Mouse (Mus musculus): Measurements from ENCODE around the gene Slc2a10. TPM values are rescaled to one million over a fixed set of nuclear protein-coding genes. Genes with fewer than 3 reads are reported as not detected.

Slc2a10 gene
- 2.3 and 3.2 TPM in 2 replicates for polyA plus RNA-seq (2014; fragmentation: Nextera tagmentation; extraction: Ambion mirVana)

- Histone ChIP-seq H3K9ac (ENCODE audit: low read depth, low read length) (peak within 1 kb of the TSS; percentile 39; the same call in 1 of the 2 replicates), H3K4me2 (replicated peaks; ENCODE audit: low read depth, low read length) (peak within 1 kb of the TSS; percentile 61), H3K4me3 (ENCODE audit: low read depth, low read length) (peak within 1 kb of the TSS; percentile 34), H3K4me1 (replicated peaks; ENCODE audit: control insufficient read depth, insufficient read depth, low read length) (peaks cover 5% of the 10 kb centered on the region; the same call in 1 of the 2 replicates), H3K27me3 (ENCODE audit: control insufficient read depth, insufficient read depth, low read length) (no peaks in the 10 kb centered on the region), H3K36me3 (ENCODE audit: control insufficient read depth, insufficient read depth, low read length) (no peaks in the 10 kb centered on the region), H3K9me3 (ENCODE audit: control insufficient read depth, low read length) (no peaks in the 10 kb centered on the region), H3K27ac (ENCODE audit: low read depth, low read length) (0 out of 2 replicates have a peak within 1 kb of the TSS, but pooled peaks have one; percentile 10)
- ATAC-seq (ENCODE audit: low FRiP score), result peak; percentile 57; the same call in 1 of the 2 replicates
- WGBS, result 7% methylated on average over 28 of the region's 32 CpGs
- peak; percentile 39 for DNase-seq (ENCODE audit: low spot score)
Measured at GRCm38 (mm10) chr2:165503259-165504203, at the start of gene Slc2a10. Slc2a10 (plus strand) TSS chr2:165503787.

GRCm38 (mm10) chr2:165456710-165457109 is 46.9 kb upstream of the Slc2a10 start:
- no peak for DNase-seq (ENCODE audit: low spot score)
- Histone ChIP-seq H3K9ac (ENCODE audit: low read depth, low read length) (no peak overlapping the region), H3K9me3 (ENCODE audit: control insufficient read depth, low read length) (no peaks in the 10 kb centered on the region), H3K27me3 (ENCODE audit: control insufficient read depth, insufficient read depth, low read length) (no peaks in the 10 kb centered on the region), H3K27ac (ENCODE audit: low read depth, low read length) (no peak overlapping the region), H3K4me1 (replicated peaks; ENCODE audit: control insufficient read depth, insufficient read depth, low read length) (no peaks in the 10 kb centered on the region), H3K36me3 (ENCODE audit: control insufficient read depth, insufficient read depth, low read length) (no peaks in the 10 kb centered on the region), H3K4me3 (ENCODE audit: low read depth, low read length) (no peak overlapping the region), H3K4me2 (replicated peaks; ENCODE audit: low read depth, low read length) (no peak overlapping the region)
- ATAC-seq (ENCODE audit: low FRiP score), result no peak
- 65% methylated on average over 2 of the region's 2 CpGs for WGBS

GRCm38 (mm10) chr2:165458189-165458588 is 45.4 kb upstream of the Slc2a10 start:
- no peaks in the 10 kb centered on the region for H3K4me1 ChIP-seq (replicated peaks; ENCODE audit: control insufficient read depth, insufficient read depth, low read length)
- no peak overlapping the region for H3K27ac ChIP-seq (ENCODE audit: low read depth, low read length)
- no peaks in the 10 kb centered on the region for H3K36me3 ChIP-seq (ENCODE audit: control insufficient read depth, insufficient read depth, low read length)
- H3K9me3 ChIP-seq (ENCODE audit: control insufficient read depth, low read length), result no peaks in the 10 kb centered on the region
- DNase-seq (ENCODE audit: low spot score), result no peak
- H3K4me3 ChIP-seq (ENCODE audit: low read depth, low read length), result no peak overlapping the region
- ATAC-seq (ENCODE audit: low FRiP score), result no peak
- no peaks in the 10 kb centered on the region for H3K27me3 ChIP-seq (ENCODE audit: control insufficient read depth, insufficient read depth, low read length)
- no peak overlapping the region for H3K4me2 ChIP-seq (replicated peaks; ENCODE audit: low read depth, low read length)
- WGBS, result 60% methylated on average over 5 of the region's 5 CpGs
- H3K9ac ChIP-seq (ENCODE audit: low read depth, low read length), result no peak overlapping the region

GRCm38 (mm10) chr2:165459663-165460062 is 43.9 kb upstream of the Slc2a10 start:
- H3K9ac ChIP-seq (ENCODE audit: low read depth, low read length), result no peak overlapping the region
- H3K9me3 ChIP-seq (ENCODE audit: control insufficient read depth, low read length), result no peaks in the 10 kb centered on the region
- no peak overlapping the region for H3K27ac ChIP-seq (ENCODE audit: low read depth, low read length)
- H3K4me3 ChIP-seq (ENCODE audit: low read depth, low read length), result no peak overlapping the region
- 27% methylated on average over 7 of the region's 7 CpGs for WGBS
- ATAC-seq (ENCODE audit: low FRiP score) (no peak), DNase-seq (ENCODE audit: low spot score) (no peak)
- no peak overlapping the region for H3K4me2 ChIP-seq (replicated peaks; ENCODE audit: low read depth, low read length)
- H3K36me3 ChIP-seq (ENCODE audit: control insufficient read depth, insufficient read depth, low read length), result no peaks in the 10 kb centered on the region
- no peaks in the 10 kb centered on the region for H3K4me1 ChIP-seq (replicated peaks; ENCODE audit: control insufficient read depth, insufficient read depth, low read length)
- H3K27me3 ChIP-seq (ENCODE audit: control insufficient read depth, insufficient read depth, low read length), result no peaks in the 10 kb centered on the region

- no peak overlapping the region for H3K27ac ChIP-seq (ENCODE audit: low read depth, low read length)
- H3K9me3 ChIP-seq (ENCODE audit: control insufficient read depth, low read length), result no peaks in the 10 kb centered on the region
- H3K9ac ChIP-seq (ENCODE audit: low read depth, low read length), result no peak overlapping the region
- peaks cover 4% of the 10 kb centered on the region; the same call in 1 of the 2 replicates for H3K27me3 ChIP-seq (ENCODE audit: control insufficient read depth, insufficient read depth, low read length)
- no peak overlapping the region for H3K4me2 ChIP-seq (replicated peaks; ENCODE audit: low read depth, low read length)
- no peak for DNase-seq (ENCODE audit: low spot score)
- H3K4me1 ChIP-seq (replicated peaks; ENCODE audit: control insufficient read depth, insufficient read depth, low read length), result peaks cover 2% of the 10 kb centered on the region; the same call in 1 of the 2 replicates
- no peak for ATAC-seq (ENCODE audit: low FRiP score)
- no peaks in the 10 kb centered on the region for H3K36me3 ChIP-seq (ENCODE audit: control insufficient read depth, insufficient read depth, low read length)
- H3K4me3 ChIP-seq (ENCODE audit: low read depth, low read length), result no peak overlapping the region
- 62% methylated on average over 15 of the region's 15 CpGs for WGBS
Measured at GRCm38 (mm10) chr2:165467824-165468452, 35.6 kb upstream of the Slc2a10 start.

- 36% methylated on average over 5 of the region's 5 CpGs for WGBS
- Histone ChIP-seq H3K27me3 (ENCODE audit: control insufficient read depth, insufficient read depth, low read length) (peaks cover 7% of the 10 kb centered on the region; the same call in 1 of the 2 replicates), H3K4me2 (replicated peaks; ENCODE audit: low read depth, low read length) (no peak overlapping the region), H3K36me3 (ENCODE audit: control insufficient read depth, insufficient read depth, low read length) (no peaks in the 10 kb centered on the region), H3K4me1 (replicated peaks; ENCODE audit: control insufficient read depth, insufficient read depth, low read length) (peaks cover 4% of the 10 kb centered on the region; the same call in 1 of the 2 replicates), H3K9ac (ENCODE audit: low read depth, low read length) (no peak overlapping the region), H3K27ac (ENCODE audit: low read depth, low read length) (no peak overlapping the region), H3K9me3 (ENCODE audit: control insufficient read depth, low read length) (no peaks in the 10 kb centered on the region), H3K4me3 (ENCODE audit: low read depth, low read length) (no peak overlapping the region)
- DNase-seq (ENCODE audit: low spot score), result peak; percentile 23
- ATAC-seq (ENCODE audit: low FRiP score), result no peak
Measured at GRCm38 (mm10) chr2:165470167-165470566, 33.4 kb upstream of the Slc2a10 start.

- 52% methylated on average over 11 of the region's 11 CpGs for WGBS
- no peak for ATAC-seq (ENCODE audit: low FRiP score)
- H3K27me3 ChIP-seq (ENCODE audit: control insufficient read depth, insufficient read depth, low read length), result peaks cover 7% of the 10 kb centered on the region; the same call in 1 of the 2 replicates
Measured at GRCm38 (mm10) chr2:165471943-165472342, 31.6 kb upstream of the Slc2a10 start.

GRCm38 (mm10) chr2:165473003-165473402 is 30.6 kb upstream of the Slc2a10 start, which contains the start of gene Slc13a3:
Slc13a3 (minus strand) TSS chr2:165473230.
- peak within 1 kb of the TSS; percentile 40 for H3K4me2 ChIP-seq (replicated peaks; ENCODE audit: low read depth, low read length)
- H3K4me1 ChIP-seq (replicated peaks; ENCODE audit: control insufficient read depth, insufficient read depth, low read length), result peaks cover 4% of the 10 kb centered on the region; the same call in 1 of the 2 replicates
- no peaks in the 10 kb centered on the region for H3K9me3 ChIP-seq (ENCODE audit: control insufficient read depth, low read length)
- H3K27ac ChIP-seq (ENCODE audit: low read depth, low read length), result no peak within 1 kb of the TSS
- H3K27me3 ChIP-seq (ENCODE audit: control insufficient read depth, insufficient read depth, low read length), result peaks cover 7% of the 10 kb centered on the region; the same call in 1 of the 2 replicates
- no peaks in the 10 kb centered on the region for H3K36me3 ChIP-seq (ENCODE audit: control insufficient read depth, insufficient read depth, low read length)
- WGBS, result 3% methylated on average over 33 of the region's 35 CpGs
- H3K4me3 ChIP-seq (ENCODE audit: low read depth, low read length), result 0 out of 2 replicates have a peak within 1 kb of the TSS, but pooled peaks have one; percentile 3
- ATAC-seq (ENCODE audit: low FRiP score), result no peak
- H3K9ac ChIP-seq (ENCODE audit: low read depth, low read length), result peak within 1 kb of the TSS; percentile 20; the same call in 1 of the 2 replicates
- peak; percentile 52 for DNase-seq (ENCODE audit: low spot score)

More at GRCm38 (mm10) chr2:165471943-165472342, 31.6 kb upstream of the Slc2a10 start:
- H3K36me3 ChIP-seq (ENCODE audit: control insufficient read depth, insufficient read depth, low read length), result no peaks in the 10 kb centered on the region
- H3K4me3 ChIP-seq (ENCODE audit: low read depth, low read length), result no peak overlapping the region
- no peaks in the 10 kb centered on the region for H3K9me3 ChIP-seq (ENCODE audit: control insufficient read depth, low read length)
- H3K4me1 ChIP-seq (replicated peaks; ENCODE audit: control insufficient read depth, insufficient read depth, low read length), result peaks cover 4% of the 10 kb centered on the region; the same call in 1 of the 2 replicates
- DNase-seq (ENCODE audit: low spot score), result no peak
- H3K4me2 ChIP-seq (replicated peaks; ENCODE audit: low read depth, low read length), result no peak overlapping the region
- no peak overlapping the region for H3K9ac ChIP-seq (ENCODE audit: low read depth, low read length)
- H3K27ac ChIP-seq (ENCODE audit: low read depth, low read length), result no peak overlapping the region

Data from hindbrain, embryonic 11.5 days (tissue).